Mouse (Mus musculus) MEL (cell line): ENCODE measurements at regions not wholly inside any gene's neighbourhood (a gene's known extent, or its start where the extent isn't known, plus 50 kb on each side); places are given as distances from the start of the nearest gene placed in this dataset.

Experiments used
- CHD2 ChIP-seq: IDR thresholded peaks from 2 replicates; pipeline ENCODE4 v1.6.1; 2011; ENCODE audit warnings: low read length, improper control_type of control experiment
- CTCF ChIP-seq, 3 experiments: IDR thresholded peaks in 2 of 3; conservative IDR thresholded peaks in 1 of 3; 2 replicates each; pipeline ENCODE4 v1.5.1; 2011 to 2012; ENCODE audit warnings: low read length in 3 of 3, low read depth in 2 of 3, mild to moderate bottlenecking in 2 of 3, improper control_type of control experiment in 1 of 3, inconsistent platforms in 1 of 3, mixed read lengths in 1 of 3, moderate library complexity in 1 of 3; ENCODE audit not compliant: control insufficient read depth in 1 of 3, insufficient read depth in 1 of 3, poor library complexity in 1 of 3, severe bottlenecking in 1 of 3
- GATA1 ChIP-seq: IDR thresholded peaks from 2 replicates; pipeline ENCODE4 v1.6.1; 2011; ENCODE audit warnings: low read depth, low read length, improper control_type of control experiment
- NELFE ChIP-seq: IDR thresholded peaks from 2 replicates; pipeline ENCODE4 v1.6.1; 2011; ENCODE audit warnings: low read depth, low read length, improper control_type of control experiment
- POLR2A ChIP-seq, 2 experiments: IDR thresholded peaks; 2 replicates each; pipeline ENCODE4 v1.6.1; 2011 to 2012; ENCODE audit warnings: low read length in 2 of 2, mild to moderate bottlenecking in 2 of 2, control low read depth in 1 of 2, improper control_type of control experiment in 1 of 2, low read depth in 1 of 2, moderate library complexity in 1 of 2; ENCODE audit not compliant: control insufficient read depth in 1 of 2, insufficient read depth in 1 of 2, poor library complexity in 1 of 2
- SIN3A ChIP-seq: IDR thresholded peaks from 2 replicates; pipeline ENCODE4 v1.6.1; 2012; ENCODE audit warnings: low read length, improper control_type of control experiment, inconsistent platforms
- TAL1 ChIP-seq: IDR thresholded peaks from 2 replicates; pipeline ENCODE4 v1.6.1; 2012; ENCODE audit warnings: mild to moderate bottlenecking, inconsistent platforms, low read length, moderate library complexity, mixed read lengths
- UBTF ChIP-seq: IDR thresholded peaks from 2 replicates; pipeline ENCODE4 v1.6.1; 2012; ENCODE audit warnings: low read depth, mild to moderate bottlenecking, inconsistent platforms, low read length, improper control_type of control experiment, moderate library complexity, borderline replicate concordance; ENCODE audit not compliant: insufficient read depth
- USF1 ChIP-seq: IDR thresholded peaks from 2 replicates; pipeline ENCODE4 v1.6.1; 2014; ENCODE audit warnings: low read depth, mild to moderate bottlenecking, inconsistent platforms, low read length, improper control_type of control experiment, moderate library complexity
- ZKSCAN1 ChIP-seq: IDR thresholded peaks from 2 replicates; pipeline ENCODE4 v1.6.1; 2012; ENCODE audit warnings: low read depth, mild to moderate bottlenecking, inconsistent platforms, low read length, improper control_type of control experiment, moderate library complexity

DNA sequence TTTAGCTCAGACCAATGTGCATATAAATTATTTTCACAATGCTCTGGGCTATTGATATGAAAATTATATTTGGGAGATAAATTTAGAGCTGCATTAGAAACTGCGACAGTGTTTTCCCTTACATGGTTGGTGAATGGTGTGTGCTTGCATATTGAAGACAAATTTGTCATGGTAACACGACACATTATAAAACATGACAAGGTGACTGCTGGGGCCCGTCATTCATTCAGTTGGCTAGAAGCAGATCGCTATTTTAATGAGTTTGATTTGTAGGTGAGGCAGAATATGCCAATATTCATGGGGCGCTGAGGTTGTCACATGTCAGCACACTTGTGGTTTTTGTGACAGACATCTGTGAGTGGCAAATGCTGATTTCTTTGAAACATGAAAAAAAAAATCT is 147.3 kb upstream of the Arhgap24 start:
- TF ChIP-seq POLR2A (IDR thresholded peaks at IDR 0.05; ENCODE audit: control insufficient read depth in 1 of 2, insufficient read depth in 1 of 2, low read depth in 1 of 2, low read length in 2 of 2, poor library complexity in 1 of 2) (no peak), USF1 (no peak), CHD2 (no peak), NELFE (no peak), ZKSCAN1 (no peak), UBTF (no peak), GATA1 (no peak), TAL1 (no peak), CTCF (IDR thresholded peaks at IDR 0.05 in 2 of 3, conservative IDR thresholded peaks at IDR 0.05 in 1 of 3; ENCODE audit: control insufficient read depth in 1 of 3, insufficient read depth in 1 of 3, low read depth in 2 of 3, low read length in 3 of 3, poor library complexity in 1 of 3, severe bottlenecking in 1 of 3) (no peak), SIN3A (no peak)
